Mouse (Mus musculus): ENCODE results near the gene Olfr288.

- TF ChIP-seq CTCF (IDR thresholded peaks at IDR 0.05; ENCODE audit: low read depth, low read length) (no peak), POLR2A (IDR thresholded peaks at IDR 0.05; ENCODE audit: extremely low read depth, insufficient read depth, low read length) (no peak)
Observed at GRCm38 (mm10) chr15:98226096-98226495, 30.8 kb upstream of the Olfr288 start.
